Mouse (Mus musculus) stomach, postnatal 0 days (tissue): ENCODE results near the gene Zfp280d. TPM values are rescaled to one million over a fixed set of nuclear protein-coding genes. Genes with fewer than 3 reads are reported as not detected.

Experiments used
- ATAC-seq: fragments of 200-750 bp; cut with Nextera tagmentation; 2 replicates; pipeline ENCODE4 v1.8.0; 2017; ENCODE audit not compliant: low FRiP score, low TSS enrichment
- DNase-seq: peaks from one replicate; pipeline ENCODE4 v3.0.0-alpha.2; 2016; ENCODE audit warnings: low spot score
- H3K27ac ChIP-seq: fragments of 300-500 bp; sonication (generic); replicated peaks from 2 replicates; pipeline ENCODE4 v1.5.1; 2014; ENCODE audit warnings: mild to moderate bottlenecking, control low read depth
- H3K27me3 ChIP-seq: fragments of 300-500 bp; sonication (generic); 2 replicates; pipeline ENCODE4 v1.6.1; 2014; ENCODE audit warnings: low read length; ENCODE audit not compliant: control insufficient read depth, insufficient read depth
- H3K36me3 ChIP-seq: fragments of 300-500 bp; sonication (generic); 2 replicates; pipeline ENCODE4 v1.6.1; 2014; ENCODE audit warnings: low read length, mixed read lengths; ENCODE audit not compliant: control insufficient read depth, insufficient read depth
- H3K4me1 ChIP-seq: fragments of 300-500 bp; sonication (generic); replicated peaks from 2 replicates; pipeline ENCODE4 v1.6.1; 2014; ENCODE audit warnings: antibody characterized with exemption; ENCODE audit not compliant: control insufficient read depth, insufficient read depth
- H3K4me2 ChIP-seq: fragments of 300-500 bp; sonication (generic); replicated peaks from 2 replicates; pipeline ENCODE4 v1.6.1; 2014; ENCODE audit warnings: low read depth, mild to moderate bottlenecking, control low read depth, moderate library complexity
- H3K4me3 ChIP-seq: fragments of 300-500 bp; sonication (generic); 2 replicates; pipeline ENCODE4 v1.5.1; 2014; ENCODE audit warnings: low read depth, low read length, control low read depth
- H3K9ac ChIP-seq: fragments of 300-500 bp; sonication (generic); 2 replicates; pipeline ENCODE4 v1.6.1; 2014; ENCODE audit warnings: mild to moderate bottlenecking, low read length, control low read depth, mixed read lengths
- H3K9me3 ChIP-seq: fragments of 300-500 bp; sonication (generic); 2 replicates; pipeline ENCODE4 v1.6.1; 2016; ENCODE audit warnings: low read length; ENCODE audit not compliant: control insufficient read depth
- CTCF ChIP-seq: IDR thresholded peaks from 2 replicates; pipeline ENCODE4 v1.5.1; 2016; ENCODE audit warnings: antibody characterized with exemption, low read depth, mild to moderate bottlenecking, moderate library complexity
- EP300 ChIP-seq: optimal IDR thresholded peaks from 2 replicates; pipeline ENCODE3; 2016; ENCODE audit warnings: antibody characterized with exemption
- WGBS: fragments of 180-500 bp; shearing (Covaris S2); extraction: QIAGEN DNeasy Blood & Tissue Kit; methylation state at CpG from one replicate; pipeline ENCODE4 v1.1.7; 2014; 5-methylcytosine and 5-hydroxymethylcytosine counted together
- polyA plus RNA-seq: library from polyadenylated mRNA; unstranded; fragments of >200 nt; fragmentation: Nextera tagmentation; extraction: Ambion mirVana; gene quantifications from 2 replicates; pipeline ENCODE4 v1.2.1, GENCODE M21; 2015

The Zfp280d gene
- polyA plus RNA-seq, 1 experiment from 2014 or later, result 11.4 TPM

GRCm38 (mm10) chr9:72374074-72374473, 99.4 kb downstream of the Zfp280d start:
- H3K36me3 ChIP-seq, result no peaks in the 10 kb centered on the region
- TF ChIP-seq EP300 (no peak), CTCF (peak; percentile 35; the same call in 1 of the 2 replicates)
- H3K4me3 ChIP-seq, result no peak overlapping the region
- DNase-seq (no peak), ATAC-seq (no peak)
- 93% methylated on average over 3 of the region's 3 CpGs for WGBS
- no peaks in the 10 kb centered on the region for H3K27me3 ChIP-seq
- H3K4me1 ChIP-seq, result no peaks in the 10 kb centered on the region
- H3K27ac ChIP-seq, result no peak overlapping the region
- H3K9ac ChIP-seq, result no peak overlapping the region
- no peaks in the 10 kb centered on the region for H3K9me3 ChIP-seq
- no peak overlapping the region for H3K4me2 ChIP-seq

DNA sequence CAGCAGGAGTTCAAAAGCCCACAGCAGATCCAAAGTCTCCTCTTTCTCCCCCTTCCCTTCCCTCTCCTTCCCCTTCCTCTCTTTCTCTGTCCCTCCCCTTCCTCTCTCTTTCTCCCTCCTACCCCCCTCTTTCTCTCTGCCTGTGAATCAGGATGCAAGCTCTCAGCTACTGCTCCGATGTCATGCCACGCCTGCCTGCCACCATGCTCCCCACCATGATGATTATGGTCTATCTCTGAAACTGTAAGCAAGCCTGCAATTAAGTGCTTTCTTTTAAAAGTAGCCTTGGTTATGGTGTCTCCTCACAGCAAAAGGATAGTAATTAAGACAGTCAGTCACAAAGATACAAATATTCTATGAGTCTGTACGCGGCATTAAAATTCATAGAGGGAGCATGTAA, 100.3 kb downstream of the Zfp280d start:
- Histone ChIP-seq H3K36me3 (no peaks in the 10 kb centered on the region), H3K9me3 (no peaks in the 10 kb centered on the region), H3K9ac (no peak overlapping the region), H3K4me3 (no peak overlapping the region), H3K4me1 (no peaks in the 10 kb centered on the region), H3K4me2 (no peak overlapping the region), H3K27me3 (no peaks in the 10 kb centered on the region), H3K27ac (no peak overlapping the region)
- DNase-seq (no peak), ATAC-seq (no peak)
- TF ChIP-seq CTCF (no peak), EP300 (no peak)
- WGBS, result 71% methylated on average over 4 of the region's 4 CpGs

DNA sequence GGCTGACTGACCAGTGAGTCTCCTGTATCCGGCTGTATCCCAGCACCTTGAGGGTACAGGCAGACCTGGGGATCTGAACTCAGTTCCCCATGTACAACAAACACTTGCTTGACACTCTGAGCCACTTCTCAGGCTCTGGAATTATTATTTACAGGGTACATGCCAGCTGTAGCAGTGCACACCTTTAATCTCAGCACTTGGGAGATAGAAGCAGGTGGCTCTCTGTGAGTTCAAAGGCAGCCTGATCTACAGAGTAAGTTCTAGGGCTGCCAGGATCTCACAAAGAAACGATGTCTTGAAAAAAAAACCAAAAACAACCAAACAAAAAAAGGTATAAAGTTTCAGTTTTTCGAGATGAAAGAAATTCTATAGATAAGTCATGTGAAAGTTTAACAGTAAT, 101.0 kb downstream of the Zfp280d start:
- Histone ChIP-seq H3K4me1 (no peaks in the 10 kb centered on the region), H3K27me3 (no peaks in the 10 kb centered on the region), H3K27ac (no peak overlapping the region), H3K4me2 (no peak overlapping the region), H3K9ac (no peak overlapping the region), H3K36me3 (no peaks in the 10 kb centered on the region), H3K4me3 (no peak overlapping the region), H3K9me3 (no peaks in the 10 kb centered on the region)
- WGBS, result 79% methylated on average over 3 of the region's 3 CpGs
- ATAC-seq, result no peak
- no peak for TF ChIP-seq EP300
- no peak for TF ChIP-seq CTCF
- no peak for DNase-seq

DNA sequence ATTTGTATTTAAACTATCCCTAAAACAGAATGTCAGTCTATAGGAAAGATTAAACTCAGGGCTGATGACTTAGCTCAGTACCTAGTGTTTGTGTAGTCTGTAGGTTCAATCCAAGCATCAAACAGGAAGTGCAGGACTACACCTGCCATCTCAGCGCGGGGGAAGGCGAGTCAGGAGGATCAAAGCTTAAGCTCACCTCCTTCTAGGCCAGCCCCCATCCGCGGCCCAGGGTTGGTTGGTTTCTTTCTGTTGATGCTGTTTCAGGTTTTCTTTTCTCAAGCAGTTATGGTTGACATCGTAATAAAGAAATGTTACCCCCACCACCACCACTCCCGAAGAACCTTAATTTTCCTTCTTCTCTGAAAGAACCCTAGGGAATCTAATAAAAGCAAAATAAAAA, 111.1 kb downstream of the Zfp280d start:
- H3K9ac ChIP-seq, result no peak overlapping the region
- H3K27ac ChIP-seq, result no peak overlapping the region
- H3K36me3 ChIP-seq, result no peaks in the 10 kb centered on the region
- no peak overlapping the region for H3K4me2 ChIP-seq
- no peaks in the 10 kb centered on the region for H3K9me3 ChIP-seq
- no peak for TF ChIP-seq EP300
- H3K27me3 ChIP-seq, result no peaks in the 10 kb centered on the region
- no peaks in the 10 kb centered on the region for H3K4me1 ChIP-seq
- no peak for ATAC-seq
- H3K4me3 ChIP-seq, result no peak overlapping the region
- 76% methylated on average over 7 of the region's 7 CpGs for WGBS
- no peak for DNase-seq

DNA sequence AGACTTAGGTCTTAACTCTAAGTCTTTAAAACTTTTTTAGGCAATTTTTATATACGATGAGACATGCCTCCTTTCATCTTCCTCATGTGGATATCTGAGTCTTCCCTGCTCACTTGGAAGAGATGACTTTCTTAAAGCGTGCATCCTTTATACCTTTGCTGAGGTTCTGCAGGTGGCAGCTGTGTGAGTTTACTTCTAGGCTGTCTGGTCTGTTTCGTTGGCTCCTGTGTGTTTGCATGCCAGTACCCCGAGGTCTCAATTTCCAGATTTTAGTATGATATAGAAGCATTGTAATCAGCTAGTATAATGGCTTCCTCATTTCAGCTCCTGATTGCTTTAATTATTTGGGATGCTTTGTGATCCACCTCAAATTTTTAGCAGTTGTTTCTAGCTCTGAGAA, 114.3 kb downstream of the Zfp280d start:
- Histone ChIP-seq H3K27me3 (no peaks in the 10 kb centered on the region), H3K4me3 (no peak overlapping the region), H3K27ac (no peak overlapping the region), H3K4me2 (no peak overlapping the region), H3K4me1 (no peaks in the 10 kb centered on the region), H3K9me3 (no peaks in the 10 kb centered on the region), H3K36me3 (no peaks in the 10 kb centered on the region), H3K9ac (no peak overlapping the region)
- no peak for TF ChIP-seq EP300
- TF ChIP-seq CTCF, result no peak
- ATAC-seq, result no peak
- 76% methylated on average over 4 of the region's 4 CpGs for WGBS
- no peak for DNase-seq

DNA sequence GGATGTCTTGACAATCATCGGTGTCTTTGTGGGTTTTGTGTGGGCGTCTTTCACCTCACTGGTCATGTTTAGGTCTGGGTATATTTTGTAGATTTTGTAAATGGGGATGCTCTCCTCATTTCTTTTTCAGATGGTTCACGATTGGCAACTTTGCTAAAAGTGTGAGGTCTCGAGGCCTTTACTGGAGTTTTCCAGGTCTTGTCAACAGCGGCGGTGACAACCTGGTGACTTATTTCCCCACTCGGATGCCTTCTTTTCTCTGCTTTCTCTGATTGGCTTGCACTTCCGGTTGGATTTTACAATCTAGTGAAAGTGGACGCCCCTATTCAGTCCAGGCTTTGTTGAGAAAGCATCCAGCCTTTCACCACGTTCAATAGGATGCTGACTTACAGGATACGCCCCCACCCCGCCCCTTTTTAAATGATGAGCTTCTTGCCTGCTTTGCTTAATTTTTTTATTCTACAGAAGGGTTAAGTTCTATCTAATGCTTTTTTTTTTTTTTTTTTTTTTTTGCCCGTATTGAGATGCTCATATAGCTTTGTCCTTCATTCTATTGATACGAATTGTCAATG, 114.9 kb downstream of the Zfp280d start:
- Histone ChIP-seq H3K4me1 (no peaks in the 10 kb centered on the region), H3K27me3 (no peaks in the 10 kb centered on the region), H3K36me3 (no peaks in the 10 kb centered on the region), H3K9me3 (no peaks in the 10 kb centered on the region), H3K4me3 (no peak overlapping the region), H3K9ac (no peak overlapping the region), H3K27ac (no peak overlapping the region), H3K4me2 (no peak overlapping the region)
- ATAC-seq (no peak), DNase-seq (no peak)
- no peak for TF ChIP-seq CTCF
- no peak for TF ChIP-seq EP300
- 73% methylated on average over 14 of the region's 14 CpGs for WGBS
